Mouse (Mus musculus): Measurements from ENCODE around the gene Large1. TPM values are rescaled to one million over a fixed set of nuclear protein-coding genes. Genes with fewer than 3 reads are reported as not detected.

The Large1 gene
- polyA plus RNA-seq, 1 experiment from 2014 or later, result 11.0 TPM

GRCm38 (mm10) chr8:73310471-73310870 is 42.9 kb downstream of the Large1 start:
- DNase-seq (ENCODE audit: low spot score) (no peak), ATAC-seq (ENCODE audit: insufficient read depth, low FRiP score, low TSS enrichment) (no peak)
- H3K27ac ChIP-seq (ENCODE audit: low read depth, low read length), result no peak overlapping the region
- no peaks in the 10 kb centered on the region for H3K36me3 ChIP-seq (ENCODE audit: control insufficient read depth, insufficient read depth, low read length)
- no peak overlapping the region for H3K4me2 ChIP-seq (ENCODE audit: low read depth)
- no peaks in the 10 kb centered on the region for H3K27me3 ChIP-seq (ENCODE audit: control insufficient read depth, insufficient read depth, low read length)
- WGBS, result 100% methylated on average over 1 of the region's 1 CpGs
- H3K9ac ChIP-seq (ENCODE audit: low read length), result no peak overlapping the region
- H3K9me3 ChIP-seq (ENCODE audit: control insufficient read depth, low read length), result no peaks in the 10 kb centered on the region
- H3K4me1 ChIP-seq (ENCODE audit: control insufficient read depth, insufficient read depth, low read length), result no peaks in the 10 kb centered on the region
- H3K4me3 ChIP-seq (ENCODE audit: low read depth, low read length), result no peak overlapping the region

- no peaks in the 10 kb centered on the region for H3K27me3 ChIP-seq (ENCODE audit: control insufficient read depth, insufficient read depth, low read length)
- no peak overlapping the region for H3K4me3 ChIP-seq (ENCODE audit: low read depth, low read length)
- no peak for DNase-seq (ENCODE audit: low spot score)
- no peak overlapping the region for H3K4me2 ChIP-seq (ENCODE audit: low read depth)
- no peaks in the 10 kb centered on the region for H3K9me3 ChIP-seq (ENCODE audit: control insufficient read depth, low read length)
- H3K36me3 ChIP-seq (ENCODE audit: control insufficient read depth, insufficient read depth, low read length), result no peaks in the 10 kb centered on the region
- no peak overlapping the region for H3K27ac ChIP-seq (ENCODE audit: low read depth, low read length)
- no peak for ATAC-seq (ENCODE audit: insufficient read depth, low FRiP score, low TSS enrichment)
- H3K4me1 ChIP-seq (ENCODE audit: control insufficient read depth, insufficient read depth, low read length), result no peaks in the 10 kb centered on the region
- no peak overlapping the region for H3K9ac ChIP-seq (ENCODE audit: low read length)
Measured at GRCm38 (mm10) chr8:73310036-73310435, 43.3 kb downstream of the Large1 start.

- Histone ChIP-seq H3K36me3 (ENCODE audit: control insufficient read depth, insufficient read depth, low read length) (no peaks in the 10 kb centered on the region), H3K4me3 (ENCODE audit: low read depth, low read length) (no peak overlapping the region), H3K4me2 (ENCODE audit: low read depth) (no peak overlapping the region), H3K27ac (ENCODE audit: low read depth, low read length) (no peak overlapping the region), H3K27me3 (ENCODE audit: control insufficient read depth, insufficient read depth, low read length) (no peaks in the 10 kb centered on the region), H3K4me1 (ENCODE audit: control insufficient read depth, insufficient read depth, low read length) (no peaks in the 10 kb centered on the region), H3K9ac (ENCODE audit: low read length) (no peak overlapping the region), H3K9me3 (ENCODE audit: control insufficient read depth, low read length) (no peaks in the 10 kb centered on the region)
- ATAC-seq (ENCODE audit: insufficient read depth, low FRiP score, low TSS enrichment), result no peak
- no peak for DNase-seq (ENCODE audit: low spot score)
- 71% methylated on average over 4 of the region's 4 CpGs for WGBS
Measured at GRCm38 (mm10) chr8:73303907-73304306, 49.4 kb downstream of the Large1 start.

- H3K36me3 ChIP-seq (ENCODE audit: control insufficient read depth, insufficient read depth, low read length), result no peaks in the 10 kb centered on the region
- H3K4me3 ChIP-seq (ENCODE audit: low read depth, low read length), result no peak overlapping the region
- WGBS, result 94% methylated on average over 3 of the region's 3 CpGs
- DNase-seq (ENCODE audit: low spot score), result no peak
- H3K27me3 ChIP-seq (ENCODE audit: control insufficient read depth, insufficient read depth, low read length), result no peaks in the 10 kb centered on the region
- no peak overlapping the region for H3K27ac ChIP-seq (ENCODE audit: low read depth, low read length)
- no peak overlapping the region for H3K9ac ChIP-seq (ENCODE audit: low read length)
- H3K4me2 ChIP-seq (ENCODE audit: low read depth), result no peak overlapping the region
- ATAC-seq (ENCODE audit: insufficient read depth, low FRiP score, low TSS enrichment), result no peak
- H3K4me1 ChIP-seq (ENCODE audit: control insufficient read depth, insufficient read depth, low read length), result no peaks in the 10 kb centered on the region
- H3K9me3 ChIP-seq (ENCODE audit: control insufficient read depth, low read length), result no peaks in the 10 kb centered on the region
Measured at GRCm38 (mm10) chr8:73302947-73303346, 50.4 kb downstream of the Large1 start.

- Histone ChIP-seq H3K9ac (ENCODE audit: low read length) (no peak overlapping the region), H3K27me3 (ENCODE audit: control insufficient read depth, insufficient read depth, low read length) (no peaks in the 10 kb centered on the region), H3K27ac (ENCODE audit: low read depth, low read length) (no peak overlapping the region), H3K36me3 (ENCODE audit: control insufficient read depth, insufficient read depth, low read length) (no peaks in the 10 kb centered on the region), H3K4me2 (ENCODE audit: low read depth) (no peak overlapping the region), H3K4me3 (ENCODE audit: low read depth, low read length) (no peak overlapping the region), H3K4me1 (ENCODE audit: control insufficient read depth, insufficient read depth, low read length) (no peaks in the 10 kb centered on the region), H3K9me3 (ENCODE audit: control insufficient read depth, low read length) (no peaks in the 10 kb centered on the region)
- ATAC-seq (ENCODE audit: insufficient read depth, low FRiP score, low TSS enrichment) (no peak), DNase-seq (ENCODE audit: low spot score) (no peak)
Measured at GRCm38 (mm10) chr8:73295531-73295930, 57.8 kb downstream of the Large1 start.

- no peaks in the 10 kb centered on the region for H3K9me3 ChIP-seq (ENCODE audit: control insufficient read depth, low read length)
- DNase-seq (ENCODE audit: low spot score), result no peak
- no peak overlapping the region for H3K27ac ChIP-seq (ENCODE audit: low read depth, low read length)
- H3K9ac ChIP-seq (ENCODE audit: low read length), result no peak overlapping the region
- ATAC-seq (ENCODE audit: insufficient read depth, low FRiP score, low TSS enrichment), result no peak
- no peak overlapping the region for H3K4me3 ChIP-seq (ENCODE audit: low read depth, low read length)
- 94% methylated on average over 2 of the region's 2 CpGs for WGBS
- no peaks in the 10 kb centered on the region for H3K27me3 ChIP-seq (ENCODE audit: control insufficient read depth, insufficient read depth, low read length)
- no peak overlapping the region for H3K4me2 ChIP-seq (ENCODE audit: low read depth)
- no peaks in the 10 kb centered on the region for H3K36me3 ChIP-seq (ENCODE audit: control insufficient read depth, insufficient read depth, low read length)
- no peaks in the 10 kb centered on the region for H3K4me1 ChIP-seq (ENCODE audit: control insufficient read depth, insufficient read depth, low read length)
Measured at GRCm38 (mm10) chr8:73293655-73294054, 59.7 kb downstream of the Large1 start.

GRCm38 (mm10) chr8:73291630-73292029 is 61.7 kb downstream of the Large1 start:
- Histone ChIP-seq H3K36me3 (ENCODE audit: control insufficient read depth, insufficient read depth, low read length) (no peaks in the 10 kb centered on the region), H3K9ac (ENCODE audit: low read length) (no peak overlapping the region), H3K4me1 (ENCODE audit: control insufficient read depth, insufficient read depth, low read length) (no peaks in the 10 kb centered on the region), H3K9me3 (ENCODE audit: control insufficient read depth, low read length) (no peaks in the 10 kb centered on the region), H3K27me3 (ENCODE audit: control insufficient read depth, insufficient read depth, low read length) (no peaks in the 10 kb centered on the region), H3K27ac (ENCODE audit: low read depth, low read length) (no peak overlapping the region), H3K4me2 (ENCODE audit: low read depth) (no peak overlapping the region), H3K4me3 (ENCODE audit: low read depth, low read length) (no peak overlapping the region)
- WGBS, result 87% methylated on average over 2 of the region's 2 CpGs
- DNase-seq (ENCODE audit: low spot score) (no peak), ATAC-seq (ENCODE audit: insufficient read depth, low FRiP score, low TSS enrichment) (no peak)

GRCm38 (mm10) chr8:73290636-73291035 is 62.7 kb downstream of the Large1 start:
- ATAC-seq (ENCODE audit: insufficient read depth, low FRiP score, low TSS enrichment), result no peak
- no peaks in the 10 kb centered on the region for H3K36me3 ChIP-seq (ENCODE audit: control insufficient read depth, insufficient read depth, low read length)
- 89% methylated on average over 2 of the region's 2 CpGs for WGBS

GRCm38 (mm10) chr8:73289831-73290230 is 63.5 kb downstream of the Large1 start:
- no peak overlapping the region for H3K4me3 ChIP-seq (ENCODE audit: low read depth, low read length)
- no peak overlapping the region for H3K27ac ChIP-seq (ENCODE audit: low read depth, low read length)
- no peaks in the 10 kb centered on the region for H3K27me3 ChIP-seq (ENCODE audit: control insufficient read depth, insufficient read depth, low read length)
- no peak overlapping the region for H3K9ac ChIP-seq (ENCODE audit: low read length)
- no peak overlapping the region for H3K4me2 ChIP-seq (ENCODE audit: low read depth)
- no peaks in the 10 kb centered on the region for H3K36me3 ChIP-seq (ENCODE audit: control insufficient read depth, insufficient read depth, low read length)
- ATAC-seq (ENCODE audit: insufficient read depth, low FRiP score, low TSS enrichment) (no peak), DNase-seq (ENCODE audit: low spot score) (no peak)
- H3K9me3 ChIP-seq (ENCODE audit: control insufficient read depth, low read length), result no peaks in the 10 kb centered on the region
- no peaks in the 10 kb centered on the region for H3K4me1 ChIP-seq (ENCODE audit: control insufficient read depth, insufficient read depth, low read length)
- 78% methylated on average over 2 of the region's 2 CpGs for WGBS

More at GRCm38 (mm10) chr8:73290636-73291035, 62.7 kb downstream of the Large1 start:
- Histone ChIP-seq H3K4me3 (ENCODE audit: low read depth, low read length) (no peak overlapping the region), H3K9me3 (ENCODE audit: control insufficient read depth, low read length) (no peaks in the 10 kb centered on the region), H3K27me3 (ENCODE audit: control insufficient read depth, insufficient read depth, low read length) (no peaks in the 10 kb centered on the region), H3K4me2 (ENCODE audit: low read depth) (no peak overlapping the region), H3K4me1 (ENCODE audit: control insufficient read depth, insufficient read depth, low read length) (no peaks in the 10 kb centered on the region), H3K9ac (ENCODE audit: low read length) (no peak overlapping the region), H3K27ac (ENCODE audit: low read depth, low read length) (no peak overlapping the region)
- DNase-seq (ENCODE audit: low spot score), result no peak

Data from neural tube, embryonic 11.5 days (tissue).